ENCODE assay signal across 8 mouse cellular contexts in genomic region chr4:134956328-134956727, GRCm38 (mm10). TPM values are rescaled to one million over a fixed set of nuclear protein-coding genes. Genes with fewer than 3 reads are reported as not detected.
A peak's percentile ranks its signal among the peaks of the same experiment; 100 is the strongest.
DNase-seq lines count a peak whose midpoint lies in the region; ATAC-seq and TF ChIP-seq lines count a peak whose summit lies in the region.

No protein-coding gene starts in this region.

- peaks cover 35% of the 10 kb centered on the region for H3K27me3 ChIP-seq in hindbrain, embryonic 10.5 days (ENCODE audit: insufficient read depth, poor library complexity, severe bottlenecking)
- H3K27me3 ChIP-seq in hindbrain, embryonic 13.5 days = peaks cover 30% of the 10 kb centered on the region
- H3K27me3 ChIP-seq in limb, embryonic 11.5 days (ENCODE audit: control insufficient read depth, insufficient read depth, low read length) = no peaks in the 10 kb centered on the region
- H3K27me3 ChIP-seq in neural tube, embryonic 11.5 days (ENCODE audit: control insufficient read depth, insufficient read depth, low read length) = no peaks in the 10 kb centered on the region

- TF ChIP-seq POLR2A in cortical plate, adult 2 months (IDR thresholded peaks at IDR 0.05; ENCODE audit: extremely low read depth, insufficient read depth, low read length) = no peak

- H3K27ac ChIP-seq in hindbrain, embryonic 10.5 days = no peak overlapping the region
- no peak overlapping the region for H3K27ac ChIP-seq in hindbrain, embryonic 13.5 days
- H3K27ac ChIP-seq in cortical plate, adult 2 months (ENCODE audit: insufficient read depth, low read length) = no peak overlapping the region
- H3K27ac ChIP-seq in limb, embryonic 11.5 days (replicated peaks; ENCODE audit: low read depth, low read length) = no peak overlapping the region
- no peak overlapping the region for H3K27ac ChIP-seq in neural tube, embryonic 11.5 days (ENCODE audit: low read depth, low read length)

- TF ChIP-seq CTCF in cortical plate, adult 2 months (IDR thresholded peaks at IDR 0.05; ENCODE audit: extremely low read depth, insufficient read depth, low read length) = peak; percentile 54

- no peak overlapping the region for H3K9ac ChIP-seq in hindbrain, embryonic 13.5 days
- H3K9ac ChIP-seq in limb, embryonic 11.5 days (ENCODE audit: low read length) = no peak overlapping the region
- no peak overlapping the region for H3K9ac ChIP-seq in neural tube, embryonic 11.5 days (ENCODE audit: low read length)

- H3K4me3 ChIP-seq in hindbrain, embryonic 10.5 days = no peak overlapping the region
- H3K4me3 ChIP-seq in hindbrain, embryonic 13.5 days = no peak overlapping the region
- no peak overlapping the region for H3K4me3 ChIP-seq in cortical plate, adult 2 months (ENCODE audit: insufficient read depth, low read length)
- no peak overlapping the region for H3K4me3 ChIP-seq in limb, embryonic 11.5 days (ENCODE audit: low read depth, low read length)
- no peak overlapping the region for H3K4me3 ChIP-seq in neural tube, embryonic 11.5 days (ENCODE audit: low read depth, low read length)

- peaks cover 9% of the 10 kb centered on the region for H3K4me1 ChIP-seq in hindbrain, embryonic 10.5 days (replicated peaks)
- H3K4me1 ChIP-seq in hindbrain, embryonic 13.5 days (replicated peaks) = peaks cover 10% of the 10 kb centered on the region
- no peaks in the 10 kb centered on the region for H3K4me1 ChIP-seq in cortical plate, adult 2 months (ENCODE audit: control insufficient read depth, insufficient read depth, low read length)
- H3K4me1 ChIP-seq in limb, embryonic 11.5 days (ENCODE audit: control insufficient read depth, insufficient read depth, low read length) = no peaks in the 10 kb centered on the region
- no peaks in the 10 kb centered on the region for H3K4me1 ChIP-seq in neural tube, embryonic 11.5 days (ENCODE audit: control insufficient read depth, insufficient read depth, low read length)

- WGBS in hindbrain, embryonic 10.5 days = 23% methylated on average over 3 of the region's 3 CpGs
- WGBS in hindbrain, embryonic 13.5 days = 20% methylated on average over 3 of the region's 3 CpGs
- WGBS in limb, embryonic 11.5 days = 30% methylated on average over 3 of the region's 3 CpGs
- WGBS in neural tube, embryonic 11.5 days = 28% methylated on average over 3 of the region's 3 CpGs

- H3K36me3 ChIP-seq in hindbrain, embryonic 10.5 days = no peaks in the 10 kb centered on the region
- no peaks in the 10 kb centered on the region for H3K36me3 ChIP-seq in hindbrain, embryonic 13.5 days
- no peaks in the 10 kb centered on the region for H3K36me3 ChIP-seq in limb, embryonic 11.5 days (ENCODE audit: control insufficient read depth, insufficient read depth, low read length)
- H3K36me3 ChIP-seq in neural tube, embryonic 11.5 days (ENCODE audit: control insufficient read depth, insufficient read depth, low read length) = no peaks in the 10 kb centered on the region

- no peak for ATAC-seq in hindbrain, embryonic 13.5 days (ENCODE audit: low FRiP score)
- no peak for ATAC-seq in limb, embryonic 11.5 days (ENCODE audit: insufficient number of reproducible peaks, low FRiP score, low TSS enrichment, low read depth)
- ATAC-seq in neural tube, embryonic 11.5 days (ENCODE audit: insufficient read depth, low FRiP score, low TSS enrichment) = no peak

- no peaks in the 10 kb centered on the region for H3K9me3 ChIP-seq in hindbrain, embryonic 10.5 days
- no peaks in the 10 kb centered on the region for H3K9me3 ChIP-seq in hindbrain, embryonic 13.5 days
- no peaks in the 10 kb centered on the region for H3K9me3 ChIP-seq in limb, embryonic 11.5 days (ENCODE audit: control insufficient read depth, low read length)
- no peaks in the 10 kb centered on the region for H3K9me3 ChIP-seq in neural tube, embryonic 11.5 days (ENCODE audit: control insufficient read depth, low read length)

- peak; percentile 58 for DNase-seq in hindbrain, embryonic 10.5 days (ENCODE audit: low spot score)
- peak; percentile 53 for DNase-seq in T-cell, adult 2 months (ENCODE audit: low spot score)
- peak; percentile 50 for DNase-seq in hindlimb bud, embryonic 11.5 days (ENCODE audit: extremely low spot score, low read depth, low spot score)
- peak; percentile 75 for DNase-seq in limb, embryonic 11.5 days (ENCODE audit: low spot score)
- DNase-seq in neural tube, embryonic 11.5 days (ENCODE audit: low spot score) = peak; percentile 64
- DNase-seq in thymus, postnatal 14 days = peak; percentile 74

- no peak overlapping the region for H3K4me2 ChIP-seq in hindbrain, embryonic 13.5 days
- no peak overlapping the region for H3K4me2 ChIP-seq in limb, embryonic 11.5 days (ENCODE audit: low read depth, severe bottlenecking)
- no peak overlapping the region for H3K4me2 ChIP-seq in neural tube, embryonic 11.5 days (ENCODE audit: low read depth)

RNA-seq across cellular contexts. Expression of gene Syf2, which starts 25.6 kb away (rescaled TPM):
- 67.6 and 75.2 TPM in 2 replicates for polyA plus RNA-seq in hindbrain, embryonic 10.5 days (2016; fragmentation: Nextera tagmentation; extraction: Ambion mirVana)
- polyA plus RNA-seq in hindbrain, embryonic 13.5 days (2015; fragmentation: Nextera tagmentation; extraction: Ambion mirVana) = 65.5 and 70.4 TPM in 2 replicates
- polyA plus RNA-seq in cortical plate, adult 2 months (2012; rRNA removed) = 79.4 and 83.8 TPM in 2 replicates
- 69.8 and 75.6 TPM in 2 replicates for polyA plus RNA-seq in limb, embryonic 11.5 days (2014; fragmentation: Nextera tagmentation; extraction: Ambion mirVana)
- polyA plus RNA-seq in neural tube, embryonic 11.5 days (2014; fragmentation: Nextera tagmentation; extraction: Ambion mirVana) = 64.1 and 73.0 TPM in 2 replicates

RNA-seq across cellular contexts. Expression of gene Rsrp1, which starts 32.9 kb away (rescaled TPM):
- 335 and 382 TPM in 2 replicates for polyA plus RNA-seq in hindbrain, embryonic 10.5 days (2016; fragmentation: Nextera tagmentation; extraction: Ambion mirVana)
- 538 and 556 TPM in 2 replicates for polyA plus RNA-seq in hindbrain, embryonic 13.5 days (2015; fragmentation: Nextera tagmentation; extraction: Ambion mirVana)
- 545 and 625 TPM in 2 replicates for polyA plus RNA-seq in cortical plate, adult 2 months (2012; rRNA removed)
- 345 and 367 TPM in 2 replicates for polyA plus RNA-seq in limb, embryonic 11.5 days (2014; fragmentation: Nextera tagmentation; extraction: Ambion mirVana)
- 340 and 349 TPM in 2 replicates for polyA plus RNA-seq in neural tube, embryonic 11.5 days (2014; fragmentation: Nextera tagmentation; extraction: Ambion mirVana)

RNA-seq across cellular contexts. Expression of gene Tmem50a, which starts 41.5 kb away (rescaled TPM):
- polyA plus RNA-seq in hindbrain, embryonic 10.5 days (2016; fragmentation: Nextera tagmentation; extraction: Ambion mirVana) = 132 and 149 TPM in 2 replicates
- polyA plus RNA-seq in hindbrain, embryonic 13.5 days (2015; fragmentation: Nextera tagmentation; extraction: Ambion mirVana) = 211 and 212 TPM in 2 replicates
- 165 and 171 TPM in 2 replicates for polyA plus RNA-seq in cortical plate, adult 2 months (2012; rRNA removed)
- polyA plus RNA-seq in limb, embryonic 11.5 days (2014; fragmentation: Nextera tagmentation; extraction: Ambion mirVana) = 145 and 154 TPM in 2 replicates
- polyA plus RNA-seq in neural tube, embryonic 11.5 days (2014; fragmentation: Nextera tagmentation; extraction: Ambion mirVana) = 150 and 160 TPM in 2 replicates
